Mouse (Mus musculus) embryonic fibroblast, embryonic 13.5 days (primary cell): Measurements from ENCODE around the gene Fbxl19.

Experiments
- CTCF ChIP-seq: IDR thresholded peaks from 2 replicates; pipeline ENCODE4 v1.5.1; 2011; ENCODE audit warnings: mild to moderate bottlenecking, control low read depth, low read length, moderate library complexity, borderline replicate concordance; ENCODE audit not compliant: insufficient read depth
- POLR2A ChIP-seq: IDR thresholded peaks from 2 replicates; pipeline ENCODE4 v1.6.1; 2011; ENCODE audit warnings: low read depth, mild to moderate bottlenecking, control low read depth, low read length, moderate library complexity

DNA sequence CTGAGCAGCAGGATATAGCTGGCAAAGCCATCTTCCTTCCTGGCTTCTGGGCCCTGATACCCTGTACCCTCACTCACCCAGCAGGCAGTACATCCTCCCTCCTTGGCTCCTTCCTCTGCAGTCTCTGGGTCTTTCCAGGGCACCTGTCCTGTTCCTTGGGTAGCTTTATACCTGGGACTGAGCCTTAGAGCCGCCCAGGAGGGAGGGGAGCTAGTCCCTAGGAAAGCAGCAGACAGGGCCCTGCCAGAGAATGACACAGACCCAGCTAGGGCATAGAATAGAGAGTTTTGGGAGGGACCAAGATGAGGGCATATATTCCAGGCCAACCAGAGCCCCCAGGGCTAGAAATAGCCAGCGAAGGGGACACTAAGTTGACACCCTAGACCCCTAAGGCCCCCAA, 18.9 kb upstream of the Fbxl19 start:
- TF ChIP-seq POLR2A, result no peak
- TF ChIP-seq CTCF, result no peak
